Mouse (Mus musculus): ENCODE results near the gene Ccdc60. TPM values are rescaled to one million over a fixed set of nuclear protein-coding genes. Genes with fewer than 3 reads are reported as not detected.
"Not testable (repeated sequence)": the region's sequence is repeated elsewhere in the genome, so short reads cannot be mapped to it uniquely, and the experiment has no call there.

Gene Ccdc60
- 0.94 and 1.3 TPM in 2 replicates for polyA plus RNA-seq (2015; fragmentation: Nextera tagmentation; extraction: Ambion mirVana)

DNA sequence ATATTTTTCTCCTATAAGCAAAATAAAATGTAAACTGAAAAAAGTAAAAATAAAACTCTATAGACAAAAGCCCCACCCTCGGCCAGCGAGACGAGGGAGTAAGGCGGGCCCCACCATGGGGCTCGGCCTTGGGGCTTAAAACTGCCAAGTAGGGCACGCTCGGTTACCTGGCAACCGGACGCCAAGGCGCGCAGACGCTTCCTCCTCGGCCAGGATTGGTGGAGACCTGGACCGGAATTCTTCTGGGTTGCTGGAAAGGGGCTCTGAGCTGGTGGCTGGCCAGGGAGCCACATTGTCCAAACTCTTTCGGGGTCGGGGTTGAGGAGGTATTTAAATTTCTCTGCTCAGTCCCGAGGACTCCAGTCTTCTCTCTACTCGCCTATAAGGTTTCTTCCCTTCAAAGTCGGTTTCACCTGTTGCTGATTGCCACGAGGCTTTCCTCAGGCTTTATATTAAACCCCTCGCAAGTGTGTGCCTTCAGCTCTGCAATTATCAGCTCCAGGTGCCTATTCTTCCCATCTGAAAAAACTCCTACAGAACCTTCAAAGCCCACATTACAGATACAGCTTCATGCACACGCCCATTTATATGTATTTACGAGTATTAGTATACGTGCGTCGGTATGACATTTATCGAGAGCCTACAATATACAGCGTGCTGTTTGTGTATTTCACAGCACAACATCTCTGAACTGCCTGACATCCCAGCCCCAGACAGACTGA, at the start of gene Ccdc60:
Ccdc60 (minus strand) TSS at position 137 of the 722 bp plus-strand sequence.
- H3K9me3 ChIP-seq = no peaks in the 10 kb centered on the region
- H3K9ac ChIP-seq = peak within 1 kb of the TSS; percentile 1; the same call in 1 of the 2 replicates
- H3K4me3 ChIP-seq = peak within 1 kb of the TSS; percentile 9
- H3K36me3 ChIP-seq = no peaks in the 10 kb centered on the region
- no peak for ATAC-seq (ENCODE audit: insufficient number of reproducible peaks, insufficient read depth, low FRiP score, low TSS enrichment, low read depth)
- 5% methylated on average over 28 of the region's 28 CpGs for WGBS
- H3K4me2 ChIP-seq = peak within 1 kb of the TSS; percentile 54
- H3K27me3 ChIP-seq = peaks cover 5% of the 10 kb centered on the region; the same call in 1 of the 2 replicates
- H3K4me1 ChIP-seq = peaks cover 27% of the 10 kb centered on the region
- 0 out of 2 replicates have a peak within 1 kb of the TSS, but pooled peaks have one; percentile 48 for H3K27ac ChIP-seq

GRCm38 (mm10) chr5:116336191-116336590, 47.4 kb upstream of the Ccdc60 start:
- 0 out of 2 replicates have a peak, but pooled peaks cover under 1% of the 10 kb centered on the region for H3K27me3 ChIP-seq
- no peak overlapping the region for H3K4me3 ChIP-seq

GRCm38 (mm10) chr5:116328911-116329310, 40.1 kb upstream of the Ccdc60 start:
- WGBS = 85% methylated on average over 4 of the region's 4 CpGs
- ATAC-seq (ENCODE audit: insufficient number of reproducible peaks, insufficient read depth, low FRiP score, low TSS enrichment, low read depth) = no peak
- no peaks in the 10 kb centered on the region for H3K36me3 ChIP-seq
- 0 out of 2 replicates have a peak, but pooled peaks cover 6% of the 10 kb centered on the region for H3K9me3 ChIP-seq
- peaks cover 23% of the 10 kb centered on the region for H3K27me3 ChIP-seq
- no peak overlapping the region for H3K27ac ChIP-seq
- no peak overlapping the region for H3K9ac ChIP-seq
- H3K4me2 ChIP-seq = no peak overlapping the region
- H3K4me3 ChIP-seq = no peak overlapping the region
- peaks cover 14% of the 10 kb centered on the region for H3K4me1 ChIP-seq

More at GRCm38 (mm10) chr5:116336191-116336590, 47.4 kb upstream of the Ccdc60 start:
- Histone ChIP-seq H3K36me3 (no peaks in the 10 kb centered on the region), H3K4me1 (peaks cover 6% of the 10 kb centered on the region), H3K27ac (no peak overlapping the region), H3K9me3 (0 out of 2 replicates have a peak, but pooled peaks cover 3% of the 10 kb centered on the region), H3K4me2 (no peak overlapping the region), H3K9ac (no peak overlapping the region)
- peak; percentile 43; the same call in 1 of the 2 replicates for ATAC-seq (ENCODE audit: insufficient number of reproducible peaks, insufficient read depth, low FRiP score, low TSS enrichment, low read depth)

DNA sequence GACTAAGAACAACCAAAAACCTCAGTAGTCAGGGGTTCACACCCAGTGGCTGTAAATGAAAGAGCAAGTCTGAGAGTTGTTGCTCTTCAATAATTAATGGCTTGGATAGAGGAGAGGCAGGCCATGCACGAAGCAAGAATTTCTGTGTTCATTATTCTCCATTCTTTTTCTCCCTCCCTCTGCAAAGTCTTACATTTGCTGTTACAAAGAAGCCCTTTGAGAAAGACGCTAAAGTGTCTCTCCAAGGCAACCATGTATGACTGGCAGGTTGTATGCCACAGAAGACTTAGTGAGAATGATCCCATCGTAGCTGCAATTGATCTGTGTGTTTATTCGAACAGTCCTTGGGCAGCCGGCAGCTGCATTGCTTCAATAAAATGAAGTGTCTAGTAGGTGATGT, 34.6 kb upstream of the Ccdc60 start:
- Histone ChIP-seq H3K4me3 (no peak overlapping the region), H3K4me1 (peaks cover 18% of the 10 kb centered on the region), H3K4me2 (no peak overlapping the region), H3K9ac (no peak overlapping the region), H3K27me3 (peaks cover 58% of the 10 kb centered on the region), H3K9me3 (no peaks in the 10 kb centered on the region), H3K36me3 (no peaks in the 10 kb centered on the region), H3K27ac (no peak overlapping the region)
- ATAC-seq (ENCODE audit: insufficient number of reproducible peaks, insufficient read depth, low FRiP score, low TSS enrichment, low read depth) = no peak
- 42% methylated on average over 5 of the region's 5 CpGs for WGBS

- no peak overlapping the region for H3K27ac ChIP-seq
- no peaks in the 10 kb centered on the region for H3K9me3 ChIP-seq
- peaks cover 18% of the 10 kb centered on the region for H3K4me1 ChIP-seq
- peaks cover 62% of the 10 kb centered on the region for H3K27me3 ChIP-seq
- H3K36me3 ChIP-seq = no peaks in the 10 kb centered on the region
- H3K4me2 ChIP-seq = peak overlapping the region; percentile 40
- H3K9ac ChIP-seq = 0 out of 2 replicates have a peak overlapping the region, but pooled peaks have one; percentile 21
- peak; percentile 13; the same call in 1 of the 2 replicates for ATAC-seq (ENCODE audit: insufficient number of reproducible peaks, insufficient read depth, low FRiP score, low TSS enrichment, low read depth)
- no peak overlapping the region for H3K4me3 ChIP-seq
- WGBS = 30% methylated on average over 15 of the region's 15 CpGs
These were observed 33.7 kb upstream of the Ccdc60 start for GRCm38 (mm10) chr5:116322365-116323027.

GRCm38 (mm10) chr5:116313711-116314110, 24.9 kb upstream of the Ccdc60 start:
- Histone ChIP-seq H3K9me3 (no peaks in the 10 kb centered on the region), H3K9ac (no peak overlapping the region), H3K4me2 (no peak overlapping the region), H3K27ac (no peak overlapping the region), H3K4me1 (peaks cover 17% of the 10 kb centered on the region), H3K36me3 (no peaks in the 10 kb centered on the region), H3K27me3 (peaks cover 15% of the 10 kb centered on the region), H3K4me3 (no peak overlapping the region)
- 76% methylated on average over 8 of the region's 8 CpGs for WGBS
- ATAC-seq (ENCODE audit: insufficient number of reproducible peaks, insufficient read depth, low FRiP score, low TSS enrichment, low read depth) = no peak

DNA sequence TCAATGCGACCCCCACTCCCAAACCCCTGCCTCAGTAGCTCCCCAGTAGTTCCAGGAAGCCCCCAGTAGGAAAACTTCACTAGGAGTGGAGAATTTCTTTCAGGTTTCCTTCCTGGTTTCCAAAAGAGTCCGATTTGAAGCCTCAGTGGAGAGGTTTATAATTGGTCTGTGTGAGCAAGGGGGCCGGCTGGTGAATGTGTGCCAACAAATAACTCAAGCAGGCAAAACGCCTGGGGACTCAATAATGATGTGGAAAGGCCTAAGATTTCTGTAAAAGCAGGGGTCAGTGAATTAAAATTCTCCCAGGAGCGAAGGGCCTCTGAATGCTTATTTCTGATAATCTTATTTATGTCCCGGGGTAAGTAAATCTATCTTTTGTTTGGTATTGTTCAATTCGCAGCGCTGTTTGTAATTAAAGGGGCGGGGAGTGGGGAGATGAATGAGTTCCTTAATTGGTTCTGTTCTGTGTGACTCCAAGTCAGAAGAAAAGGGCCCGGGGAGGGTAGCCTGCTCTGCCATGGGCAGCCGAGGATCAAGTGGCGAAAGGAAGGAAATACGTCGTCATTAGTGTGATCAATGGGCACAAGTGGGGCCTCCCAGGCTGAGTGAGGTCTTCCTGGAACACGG, 23.4 kb upstream of the Ccdc60 start:
- peaks cover 17% of the 10 kb centered on the region for H3K4me1 ChIP-seq
- H3K36me3 ChIP-seq = no peaks in the 10 kb centered on the region
- H3K9ac ChIP-seq = peak overlapping the region; percentile 54; the same call in 1 of the 2 replicates
- peak overlapping the region; percentile 53 for H3K4me2 ChIP-seq
- peak overlapping the region; percentile 34; the same call in 1 of the 2 replicates for H3K27ac ChIP-seq
- no peak for ATAC-seq (ENCODE audit: insufficient number of reproducible peaks, insufficient read depth, low FRiP score, low TSS enrichment, low read depth)
- H3K4me3 ChIP-seq = peak overlapping the region; percentile 30
- peaks cover 7% of the 10 kb centered on the region for H3K27me3 ChIP-seq
- no peaks in the 10 kb centered on the region for H3K9me3 ChIP-seq
- 15% methylated on average over 15 of the region's 15 CpGs for WGBS

GRCm38 (mm10) chr5:116311636-116312035, 22.9 kb upstream of the Ccdc60 start:
- whole genome bisulfite sequencing = 92% methylated on average over 6 of the region's 6 CpGs

GRCm38 (mm10) chr5:116309383-116309801, 20.6 kb upstream of the Ccdc60 start:
- Histone ChIP-seq H3K4me3 (no peak overlapping the region), H3K4me2 (peak overlapping the region; percentile 7; the same call in 1 of the 2 replicates), H3K27ac (peak overlapping the region; percentile 30), H3K9me3 (no peaks in the 10 kb centered on the region), H3K9ac (no peak overlapping the region), H3K4me1 (peaks cover 23% of the 10 kb centered on the region), H3K27me3 (0 out of 2 replicates have a peak, but pooled peaks cover 1% of the 10 kb centered on the region), H3K36me3 (no peaks in the 10 kb centered on the region)
- ATAC-seq (ENCODE audit: insufficient number of reproducible peaks, insufficient read depth, low FRiP score, low TSS enrichment, low read depth) = 0 out of 2 replicates have a peak, but pooled peaks have one; percentile 24
- 33% methylated on average over 6 of the region's 6 CpGs for whole genome bisulfite sequencing

More at GRCm38 (mm10) chr5:116311636-116312035, 22.9 kb upstream of the Ccdc60 start:
- H3K36me3 ChIP-seq = no peaks in the 10 kb centered on the region
- no peak overlapping the region for H3K4me3 ChIP-seq
- H3K4me2 ChIP-seq = peak overlapping the region; percentile 53
- peak overlapping the region; percentile 54; the same call in 1 of the 2 replicates for H3K9ac ChIP-seq
- peak overlapping the region; percentile 34; the same call in 1 of the 2 replicates for H3K27ac ChIP-seq
- ATAC-seq (ENCODE audit: insufficient number of reproducible peaks, insufficient read depth, low FRiP score, low TSS enrichment, low read depth) = no peak
- H3K9me3 ChIP-seq = no peaks in the 10 kb centered on the region
- H3K4me1 ChIP-seq = peaks cover 17% of the 10 kb centered on the region
- 0 out of 2 replicates have a peak, but pooled peaks cover 3% of the 10 kb centered on the region for H3K27me3 ChIP-seq

DNA sequence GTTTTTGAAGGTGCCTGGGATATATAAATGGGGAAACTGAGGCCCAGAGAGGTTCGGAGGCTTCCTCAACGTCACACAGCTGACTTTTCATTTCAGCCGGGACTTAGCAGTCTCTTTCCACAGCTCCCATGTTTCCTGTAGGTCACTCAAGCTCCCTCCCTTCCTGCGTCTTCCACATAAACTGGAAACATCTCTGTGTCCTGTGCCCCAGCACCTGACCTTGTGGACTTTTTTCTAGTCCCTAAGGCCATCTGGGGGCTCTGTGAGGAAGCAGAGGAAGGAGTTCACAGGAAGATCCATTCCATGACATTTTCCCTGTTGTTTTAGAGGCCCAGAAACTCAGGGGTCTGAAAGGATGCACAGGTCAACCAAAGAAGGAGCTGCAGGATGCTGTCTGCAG, 16.8 kb upstream of the Ccdc60 start:
- Histone ChIP-seq H3K36me3 (no peaks in the 10 kb centered on the region), H3K4me3 (no peak overlapping the region), H3K9me3 (no peaks in the 10 kb centered on the region), H3K9ac (no peak overlapping the region), H3K27ac (no peak overlapping the region), H3K27me3 (no peaks in the 10 kb centered on the region), H3K4me1 (peaks cover 23% of the 10 kb centered on the region), H3K4me2 (no peak overlapping the region)
- no peak for ATAC-seq (ENCODE audit: insufficient number of reproducible peaks, insufficient read depth, low FRiP score, low TSS enrichment, low read depth)
- 59% methylated on average over 4 of the region's 4 CpGs for WGBS

DNA sequence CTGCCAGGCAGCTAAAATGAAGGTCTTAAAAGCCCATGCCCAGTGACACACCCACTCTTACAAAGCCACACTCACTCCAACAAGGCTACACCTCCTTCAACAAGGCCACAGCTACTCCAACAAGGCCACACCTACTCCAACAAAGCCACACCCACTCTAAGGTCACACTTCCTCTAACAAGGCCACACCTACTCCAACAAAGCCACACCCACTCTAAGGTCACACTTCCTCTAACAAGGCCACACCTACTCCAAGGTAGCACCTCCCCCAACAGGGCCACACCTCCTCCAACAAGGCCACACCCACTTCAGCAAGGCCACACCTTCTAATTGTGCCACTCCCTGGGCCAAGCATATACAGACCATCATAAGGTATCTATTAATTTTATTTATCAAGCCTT, 16.4 kb upstream of the Ccdc60 start:
- not testable (repeated sequence) for H3K9ac ChIP-seq; H3K4me3 ChIP-seq; H3K4me2 ChIP-seq; H3K9me3 ChIP-seq; H3K36me3 ChIP-seq; ATAC-seq (ENCODE audit: insufficient number of reproducible peaks, insufficient read depth, low FRiP score, low TSS enrichment, low read depth); H3K27me3 ChIP-seq; H3K27ac ChIP-seq
- peaks cover 27% of the 10 kb centered on the region for H3K4me1 ChIP-seq
